Mouse (Mus musculus) inflammation-experienced regulatory T-cells, adult 6 months (primary cell): Measurements from ENCODE around the gene Gm5065. TPM values are rescaled to one million over a fixed set of nuclear protein-coding genes. Genes with fewer than 3 reads are reported as not detected.

Experiments used
- ATAC-seq: one replicate; pipeline ENCODE4 v1.8.0; 2017
- polyA plus RNA-seq, 3 experiments: library from polyadenylated mRNA; unstranded; fragments of 100-300 nt; shearing (Covaris generic); gene quantifications; one replicate each; pipeline ENCODE4 v1.2.1; 2017

Gene Gm5065
- polyA plus RNA-seq = not detected

DNA sequence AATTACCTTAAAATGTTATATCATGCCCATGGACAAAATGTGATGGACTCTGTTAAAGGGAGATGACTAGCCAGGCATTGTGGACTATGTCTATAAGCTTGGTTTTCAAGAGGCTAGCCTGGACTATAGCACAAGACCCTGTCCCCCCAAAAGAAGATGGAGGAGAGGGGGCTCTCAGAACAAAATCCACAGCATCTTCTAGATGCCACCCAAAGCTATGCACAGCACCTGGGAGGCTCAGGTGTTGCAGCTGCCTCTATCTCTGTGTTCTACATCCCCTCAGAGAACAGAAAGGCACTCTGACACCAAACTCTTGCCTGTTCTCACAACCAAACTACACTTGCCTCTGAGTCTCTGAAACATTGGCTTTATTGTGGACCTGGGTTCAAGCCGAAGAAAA, at the start of gene Gm5065:
Gm5065 (plus strand) TSS at position 301 of the 400 bp plus-strand sequence.
- ATAC-seq = no peak

DNA sequence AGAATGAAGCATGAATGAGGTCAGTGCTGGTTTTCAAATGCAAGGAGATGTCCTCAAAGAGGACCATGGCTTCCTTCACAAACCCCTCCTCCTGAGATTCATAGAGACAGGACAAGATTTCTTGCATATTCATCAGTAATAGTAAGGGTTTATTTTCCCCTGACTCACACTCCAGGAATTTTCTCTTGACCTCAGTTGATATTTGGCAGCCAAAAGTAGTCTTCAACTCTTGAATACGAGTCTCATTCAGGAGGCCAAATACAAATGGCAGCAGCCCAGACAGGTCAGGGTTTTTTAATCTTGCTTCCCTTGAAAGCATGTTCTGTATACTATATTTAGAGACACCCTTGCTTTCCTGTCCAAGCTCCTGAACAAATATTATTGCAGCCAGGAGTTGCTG, 22.8 kb upstream of the Gm5065 start:
- ATAC-seq = no peak

DNA sequence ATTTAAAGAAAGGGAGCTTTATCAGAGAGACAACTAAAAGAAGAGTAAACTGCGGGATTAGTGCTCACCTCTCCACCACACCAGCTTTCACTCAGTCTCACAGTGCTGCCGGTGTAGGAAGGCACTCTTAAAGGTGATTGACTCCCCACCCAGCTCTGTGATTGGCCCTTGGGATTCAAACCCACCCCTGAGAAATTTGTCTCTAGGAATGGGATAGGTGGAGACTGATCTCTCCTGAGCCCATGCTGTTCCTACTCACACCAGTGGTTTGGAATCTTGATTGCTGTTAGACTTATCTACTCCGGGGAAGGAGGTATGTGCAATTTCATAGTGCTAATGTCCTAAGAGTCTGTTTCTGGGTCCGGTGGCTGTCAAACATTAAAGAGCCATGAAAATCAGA, 598 bp downstream of the Gm5065 start, which contains the start of gene Nlrp2:
Nlrp2 (minus strand) TSS at position 101 of the 400 bp plus-strand sequence.
- ATAC-seq = no peak

DNA sequence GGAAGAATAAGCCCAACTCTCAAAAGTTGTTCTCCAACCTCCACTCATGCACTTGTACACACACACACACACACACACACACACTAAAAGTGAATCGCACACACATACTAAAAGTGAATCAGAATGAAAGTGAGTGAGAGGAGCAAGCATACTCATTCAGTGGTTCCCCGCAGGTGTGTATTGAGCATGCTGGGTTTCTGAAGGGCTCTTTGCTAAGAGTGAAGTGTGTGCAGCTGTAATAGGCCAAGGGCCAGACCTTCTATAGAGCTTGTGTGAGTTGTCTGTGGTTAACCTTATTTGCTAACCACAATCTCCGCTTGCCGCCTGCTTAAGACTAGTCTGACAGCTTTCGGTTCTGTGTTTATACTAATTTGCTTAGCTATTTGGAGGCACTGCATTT, 13.3 kb downstream of the Gm5065 start:
- ATAC-seq = peak; percentile 73

DNA sequence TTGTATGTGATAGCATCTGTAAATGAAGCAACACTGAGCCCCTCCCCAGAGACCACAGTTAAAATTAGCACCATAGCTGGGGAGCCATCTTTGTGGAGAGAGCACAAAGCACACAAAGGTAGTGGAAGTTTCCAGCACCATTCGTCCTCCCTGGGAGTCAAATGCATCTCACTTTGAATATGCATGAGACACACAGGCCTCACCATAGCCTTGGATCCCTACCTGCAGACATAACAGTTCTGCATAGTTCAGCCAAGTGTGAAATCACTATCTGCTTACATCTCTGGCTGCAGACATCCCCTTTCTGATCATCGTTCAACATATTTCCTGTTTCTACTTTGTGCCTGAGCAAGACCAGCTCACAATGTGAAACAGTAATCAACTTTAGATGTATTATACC, 16.4 kb downstream of the Gm5065 start:
- ATAC-seq = no peak

DNA sequence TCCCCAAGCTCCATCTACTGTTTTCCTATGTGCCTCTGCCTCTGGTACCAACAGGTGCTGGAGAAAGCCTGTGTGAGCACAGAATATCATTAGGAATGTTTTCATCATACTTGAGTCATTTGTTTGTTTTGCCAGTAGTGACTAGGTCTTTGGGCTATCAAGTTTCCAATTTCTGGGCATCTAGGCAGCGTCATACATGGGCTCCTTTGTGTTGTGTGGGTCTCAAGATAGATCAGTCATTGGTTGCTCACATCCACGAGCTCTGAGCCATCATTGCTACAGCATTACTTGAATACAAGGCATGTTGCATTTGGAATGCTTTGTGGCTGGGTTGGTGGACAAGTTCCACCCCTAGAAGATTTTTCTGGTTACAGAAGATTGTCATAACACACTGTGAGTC, 55.9 kb downstream of the Gm5065 start:
- no peak for ATAC-seq

Other genes with a start within 250 kb of the Gm5065 start
- gene Rfpl4, start 233.6 kb upstream of the Gm5065 start, polyA plus RNA-seq = not detected
- under 1 TPM in 1 of 3 experiments, not detected in 2; 0.50 TPM for gene Rasl2-9, start 224.6 kb upstream of the Gm5065 start, polyA plus RNA-seq
- under 1 TPM in 2 of 3 experiments, not detected in 1; 0.15 to 0.40 TPM for gene Vmn1r55, start 200.9 kb upstream of the Gm5065 start, polyA plus RNA-seq
- not detected for gene Vmn1r56, start 153.8 kb upstream of the Gm5065 start, polyA plus RNA-seq
- gene Vmn1r57, start 132.0 kb upstream of the Gm5065 start, polyA plus RNA-seq = not detected
- not detected for gene Nlrp2, start 498 bp downstream of the Gm5065 start, polyA plus RNA-seq
- gene Vmn1r58, start 62.9 kb downstream of the Gm5065 start, polyA plus RNA-seq = under 1 TPM in 1 of 3 experiments, not detected in 2; 0.03 TPM
- gene Vmn1r59, start 106.2 kb downstream of the Gm5065 start, polyA plus RNA-seq = not detected
- gene Vmn2r28, start 143.4 kb downstream of the Gm5065 start, polyA plus RNA-seq = under 1 TPM in 1 of 3 experiments, not detected in 2; 0.09 TPM
- gene Vmn1r60, start 196.8 kb downstream of the Gm5065 start, polyA plus RNA-seq = under 1 TPM in 1 of 3 experiments, not detected in 2; 0.13 TPM